Mouse (Mus musculus): Measurements from ENCODE around the gene Exosc6.

DNA sequence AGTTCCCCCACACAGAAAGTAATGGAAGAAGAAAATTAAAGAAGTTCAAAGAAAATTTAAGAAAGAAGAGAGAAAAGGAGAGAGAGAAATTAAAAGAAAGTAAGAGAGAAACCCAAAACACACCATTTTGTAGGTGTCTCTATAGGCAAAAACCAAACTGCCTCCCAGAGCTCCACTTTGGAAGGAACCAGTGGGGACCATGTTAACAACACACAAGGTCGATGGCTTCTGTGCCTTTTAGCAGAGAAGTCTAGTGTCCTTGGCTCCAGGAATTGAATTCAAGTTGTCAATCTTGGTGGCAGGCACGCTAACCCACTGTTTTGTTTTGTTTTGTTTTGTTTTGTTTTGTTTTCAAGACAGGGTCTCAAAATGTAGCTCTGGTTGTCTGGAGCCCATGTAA lies 6.8 kb downstream of the Exosc6 start:
- TF ChIP-seq CTCF (IDR thresholded peaks at IDR 0.05; ENCODE audit: control insufficient read depth, insufficient read depth, insufficient read length), result no peak
- no peak for TF ChIP-seq MYOD1 (IDR thresholded peaks at IDR 0.05; ENCODE audit: control insufficient read depth, insufficient read length, low read depth)
- TF ChIP-seq MAX (IDR thresholded peaks at IDR 0.05), result no peak
